Comparison of ENCODE assay signal across 14 mouse cellular contexts in the genomic region with DNA sequence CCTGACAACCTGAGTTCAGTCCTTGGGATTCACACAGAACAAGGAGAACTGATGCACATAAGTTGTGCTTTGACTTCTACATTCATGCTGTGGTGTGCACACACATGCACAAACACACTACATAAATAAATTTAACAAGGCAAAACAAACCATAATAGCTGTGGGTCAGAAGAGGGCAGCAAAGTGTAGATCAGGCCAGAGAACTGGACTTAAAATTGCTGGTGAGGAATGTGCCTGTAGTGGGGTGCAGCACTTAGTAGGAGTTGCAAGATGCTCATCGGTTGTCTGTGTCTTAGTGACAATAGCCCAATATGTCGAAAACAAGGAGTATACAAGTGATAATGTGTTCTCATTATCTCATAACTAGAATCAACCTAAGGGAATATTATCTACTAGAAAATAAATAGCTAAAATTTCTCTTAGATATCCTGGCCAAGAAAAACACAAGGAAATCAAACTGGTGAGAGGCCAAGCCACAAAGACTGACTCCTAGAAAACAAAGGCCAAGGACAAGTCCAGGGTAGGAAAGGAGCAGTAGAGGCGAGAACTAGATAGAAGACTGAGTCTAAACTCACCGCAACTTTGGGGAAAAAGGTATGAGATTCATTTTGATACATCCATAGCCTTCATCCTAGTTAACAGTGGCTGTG.
DNase-seq lines count a peak whose midpoint lies in the region; ATAC-seq lines count a peak whose summit lies in the region.
"Had no signal": no experiment of that assay in that cellular context is flagged by ENCODE, and none has a peak within 500 bp of the region (broad histone marks: within the 10 kb centered on the region; RNA-seq: fewer than 3 reads in every experiment).

No protein-coding gene starts in this region.

- DNase-seq in heart, adult 18-20 months: peak; percentile 22 to 48
- DNase-seq in heart, postnatal 4 days: no peak
- peak; percentile 18 for DNase-seq in kidney, postnatal 14 days
- no peak for DNase-seq in kidney, postnatal 10 days
- DNase-seq in 3T3-L1 (ENCODE audit: low read depth, low spot score): peak; percentile 45
- no peak for DNase-seq in right cerebral cortex, postnatal 25 days
- DNase-seq in gastrocnemius, postnatal 10 days: no peak
- DNase-seq: adrenal gland, postnatal 36 days; cerebellum, postnatal 36 days; layer of hippocampus, adult 9-11 months; right cerebral cortex, postnatal 4 days; thymus, postnatal 36 days had no signal

- peak; percentile 62; the same call in 1 of the 2 replicates for ATAC-seq in common myeloid progenitor, adult 5-6 weeks (replicated peaks; ENCODE audit: low read depth, poor library complexity, severe bottlenecking)
- ATAC-seq: forebrain, embryonic 13.5 days had no signal

Comparison
In these comparisons a context has a peak if more than half of its experiments do, and no peak if none do; other contexts are left out.
1. DNase-seq: peak in heart, adult 18-20 months (2 of 2), kidney, postnatal 14 days (single experiment) and 3T3-L1 (single experiment); none in heart, postnatal 4 days (single experiment), kidney, postnatal 10 days (single experiment), right cerebral cortex, postnatal 25 days (single experiment) and gastrocnemius, postnatal 10 days (single experiment).